9 mouse cellular contexts compared by ENCODE assay signal in genomic region chr11:97441036-97441657, GRCm38 (mm10). TPM values are rescaled to one million over a fixed set of nuclear protein-coding genes. Genes with fewer than 3 reads are reported as not detected.
DNase-seq lines count a peak whose midpoint lies in the region; ATAC-seq and TF ChIP-seq lines count a peak whose summit lies in the region.
"Had no signal": no experiment of that assay in that cellular context is flagged by ENCODE, and none has a peak within 500 bp of the region (broad histone marks: within the 10 kb centered on the region; RNA-seq: fewer than 3 reads in every experiment).

No protein-coding gene starts in this region.

- H3K9ac ChIP-seq in heart, postnatal 0 days (replicated peaks; ENCODE audit: low read depth, low read length): peak overlapping the region; percentile 18
- peak overlapping the region; percentile 100 for H3K9ac ChIP-seq in liver, embryonic 12.5 days
- H3K9ac ChIP-seq in neural tube, embryonic 13.5 days: 0 out of 2 replicates have a peak overlapping the region, but pooled peaks have one; percentile 68

- no peak for TF ChIP-seq CTCF in heart, postnatal 0 days (IDR thresholded peaks at IDR 0.05; ENCODE audit: low read depth)

- peak overlapping the region; percentile 60 for H3K4me3 ChIP-seq in brown adipose tissue, adult 24 weeks (ENCODE audit: insufficient read depth, low read depth, low read length)
- peak overlapping the region; percentile 77 for H3K4me3 ChIP-seq in heart, postnatal 0 days (ENCODE audit: low read depth, low read length)
- peak overlapping the region; percentile 97 for H3K4me3 ChIP-seq in liver, embryonic 12.5 days
- peak overlapping the region; percentile 40 for H3K4me3 ChIP-seq in neural tube, embryonic 13.5 days

- no peaks in the 10 kb centered on the region for H3K9me3 ChIP-seq in heart, postnatal 0 days (replicated peaks; ENCODE audit: control insufficient read depth, low read length)
- H3K9me3 ChIP-seq in liver, embryonic 12.5 days (replicated peaks): no peaks in the 10 kb centered on the region
- no peaks in the 10 kb centered on the region for H3K9me3 ChIP-seq in neural tube, embryonic 13.5 days

- 6% methylated on average over 15 of the region's 15 CpGs for WGBS in heart, postnatal 0 days
- 19% methylated on average over 15 of the region's 15 CpGs for WGBS in liver, embryonic 12.5 days (ENCODE audit: insufficient replicate concordance)
- 60% methylated on average over 15 of the region's 15 CpGs for WGBS in neural tube, embryonic 13.5 days

- H3K4me1 ChIP-seq in brown adipose tissue, adult 24 weeks (ENCODE audit: control insufficient read depth, insufficient read depth, insufficient read length, low read length): peaks cover 15% of the 10 kb centered on the region
- H3K4me1 ChIP-seq in heart, postnatal 0 days (ENCODE audit: control insufficient read depth, insufficient read depth): peaks cover 63% of the 10 kb centered on the region
- H3K4me1 ChIP-seq in liver, embryonic 12.5 days: peaks cover 92% of the 10 kb centered on the region
- H3K4me1 ChIP-seq in neural tube, embryonic 13.5 days (replicated peaks): peaks cover 55% of the 10 kb centered on the region

- no peak for ATAC-seq in heart, postnatal 0 days (ENCODE audit: insufficient read depth, low read depth)
- ATAC-seq in liver, embryonic 12.5 days: no peak
- no peak for ATAC-seq in neural tube, embryonic 13.5 days (ENCODE audit: low read depth)
- ATAC-seq in megakaryocyte progenitor cell, adult 5-6 weeks (replicated peaks; ENCODE audit: poor library complexity): no peak

- peak overlapping the region; percentile 81 for H3K4me2 ChIP-seq in heart, postnatal 0 days (ENCODE audit: low read depth, low read length)
- peak overlapping the region; percentile 90 for H3K4me2 ChIP-seq in liver, embryonic 12.5 days
- peak overlapping the region; percentile 56 for H3K4me2 ChIP-seq in neural tube, embryonic 13.5 days

- no peak for TF ChIP-seq EP300 in heart, postnatal 0 days (IDR thresholded peaks at IDR 0.05; ENCODE audit: low read depth)

- H3K36me3 ChIP-seq in heart, postnatal 0 days (replicated peaks; ENCODE audit: control insufficient read depth, insufficient read depth, low read length): peaks cover 25% of the 10 kb centered on the region
- H3K36me3 ChIP-seq in liver, embryonic 12.5 days: peaks cover 31% of the 10 kb centered on the region
- H3K36me3 ChIP-seq in neural tube, embryonic 13.5 days: peaks cover 11% of the 10 kb centered on the region; the same call in 1 of the 2 replicates

- peak overlapping the region; percentile 8 for H3K27ac ChIP-seq in brown adipose tissue, adult 24 weeks (replicated peaks; ENCODE audit: low read depth, low read length)
- peak overlapping the region; percentile 93 for H3K27ac ChIP-seq in heart, postnatal 0 days (ENCODE audit: low read depth)
- peak overlapping the region; percentile 99 for H3K27ac ChIP-seq in liver, embryonic 12.5 days
- H3K27ac ChIP-seq in neural tube, embryonic 13.5 days (replicated peaks): 0 out of 2 replicates have a peak overlapping the region, but pooled peaks have one; percentile 9

- peak; percentile 52 for DNase-seq in gastrocnemius, postnatal 10 days
- DNase-seq in gastrocnemius, adult 18-20 months (ENCODE audit: low spot score): no peak
- peak; percentile 86 for DNase-seq in 3T3-L1 (ENCODE audit: low read depth, low spot score)
- DNase-seq in heart, postnatal 0 days (ENCODE audit: low spot score): peak; percentile 58

- no peaks in the 10 kb centered on the region for H3K27me3 ChIP-seq in heart, postnatal 0 days (ENCODE audit: control insufficient read depth, insufficient read depth, low read length)
- no peaks in the 10 kb centered on the region for H3K27me3 ChIP-seq in liver, embryonic 12.5 days (replicated peaks)
- H3K27me3 ChIP-seq in neural tube, embryonic 13.5 days: peaks cover 54% of the 10 kb centered on the region

RNA-seq across cellular contexts. Expression of gene Arhgap23, which starts 25.8 kb away (rescaled TPM):
- 10 to 100 TPM; 13.5 to 18.9 TPM for total RNA-seq in gastrocnemius, postnatal 10 days (2021)
- total RNA-seq in gastrocnemius, adult 18-20 months (2021): 1 to 10 TPM; 4.8 to 7.5 TPM
- polyA plus RNA-seq in brown adipose tissue, adult 24 weeks (2012; ENCODE audit: insufficient read depth, insufficient read length, missing spikeins): 5.5 and 6.7 TPM in 2 replicates
- total RNA-seq in heart, postnatal 0 days (2014; rRNA removed; ENCODE audit: low replicate concordance): 44.0 and 53.5 TPM in 2 replicates
- 3.7 and 3.8 TPM in 2 replicates for polyA plus RNA-seq in heart, postnatal 0 days (2015; fragmentation: Nextera tagmentation; extraction: Ambion mirVana)
- polyA plus RNA-seq in liver, embryonic 12.5 days (2016; fragmentation: Nextera tagmentation; extraction: Ambion mirVana): 17.3 and 19.7 TPM in 2 replicates
- polyA plus RNA-seq in neural tube, embryonic 13.5 days (2015; fragmentation: Nextera tagmentation; extraction: Ambion mirVana): 6.8 and 7.4 TPM in 2 replicates
- total RNA-seq in megakaryocyte progenitor cell, adult 5-6 weeks (2015): 6.3 and 8.0 TPM in 2 replicates
- 5.6 and 6.1 TPM in 2 replicates for total RNA-seq in megakaryocyte progenitor cell, adult 5-6 weeks (2017)

RNA-seq across cellular contexts. Expression of gene 4933428G20Rik, which starts 59.0 kb away (rescaled TPM):
- not detected for total RNA-seq in gastrocnemius, postnatal 10 days (2021)
- not detected for total RNA-seq in gastrocnemius, adult 18-20 months (2021)
- polyA plus RNA-seq in brown adipose tissue, adult 24 weeks (2012; ENCODE audit: insufficient read depth, insufficient read length, missing spikeins): not detected in 2 replicates
- total RNA-seq in heart, postnatal 0 days (2014; rRNA removed; ENCODE audit: low replicate concordance): not detected in 2 replicates
- 0.45 TPM in 2 replicates for polyA plus RNA-seq in heart, postnatal 0 days (2015; fragmentation: Nextera tagmentation; extraction: Ambion mirVana)
- polyA plus RNA-seq in liver, embryonic 12.5 days (2016; fragmentation: Nextera tagmentation; extraction: Ambion mirVana): 1.3 and 1.4 TPM in 2 replicates
- polyA plus RNA-seq in neural tube, embryonic 13.5 days (2015; fragmentation: Nextera tagmentation; extraction: Ambion mirVana): 0.81 and 1.1 TPM in 2 replicates
- total RNA-seq in megakaryocyte progenitor cell, adult 5-6 weeks (2015): not detected in 2 replicates
- not detected in 2 replicates for total RNA-seq in megakaryocyte progenitor cell, adult 5-6 weeks (2017)
- total RNA-seq: heart, postnatal 14 days had no signal

Comparison
In these comparisons a context has a peak if more than half of its experiments do, and no peak if none do; other contexts are left out.
1. H3K27ac ChIP-seq: peak in every context shown above with its lines; median percentile 99 in liver, embryonic 12.5 days; 93 in heart, postnatal 0 days; 9 in neural tube, embryonic 13.5 days; 8 in brown adipose tissue, adult 24 weeks.
2. H3K4me3 ChIP-seq: peak in every context shown above with its lines; median percentile 97 in liver, embryonic 12.5 days; 77 in heart, postnatal 0 days; 60 in brown adipose tissue, adult 24 weeks; 40 in neural tube, embryonic 13.5 days.
3. H3K9ac ChIP-seq: peak in every context shown above with its lines; median percentile 100 in liver, embryonic 12.5 days; 68 in neural tube, embryonic 13.5 days; 18 in heart, postnatal 0 days.